ENCODE assay signal across 16 mouse cellular contexts in genomic region chr6:31627912-31628311, GRCm38 (mm10).
"Had no signal": no experiment of that assay in that cellular context is flagged by ENCODE, and none has a peak within 500 bp of the region (broad histone marks: within the 10 kb centered on the region; RNA-seq: fewer than 3 reads in every experiment).

No protein-coding gene starts in this region.

- DNase-seq: kidney, adult 8-10 months; liver; liver, embryonic 13.5 days; liver, postnatal 0 days; midbrain, embryonic 14.5 days; retina, postnatal 1 day; right cerebral cortex, postnatal 4 days; spleen, adult 18-20 months; thymus, postnatal 36 days had no signal

- H3K27me3 ChIP-seq: limb, embryonic 12.5 days; neural tube, embryonic 15.5 days had no signal

- ATAC-seq: inflammation-experienced regulatory T-cells, adult 6 months; intestine, postnatal 0 days; liver, postnatal 0 days had no signal

- H3K27ac ChIP-seq: layer of hippocampus, adult 2 months; limb, embryonic 12.5 days; liver, embryonic 13.5 days; midbrain, embryonic 10.5 days; neural tube, embryonic 15.5 days had no signal

- H3K9me3 ChIP-seq: limb, embryonic 12.5 days; liver, embryonic 13.5 days; midbrain, embryonic 10.5 days; neural tube, embryonic 15.5 days had no signal

- H3K36me3 ChIP-seq: limb, embryonic 12.5 days; liver, embryonic 13.5 days; midbrain, embryonic 10.5 days; neural tube, embryonic 15.5 days had no signal

- H3K4me3 ChIP-seq: layer of hippocampus, adult 2 months; limb, embryonic 12.5 days; liver, embryonic 13.5 days; midbrain, embryonic 10.5 days; myocyte; neural tube, embryonic 15.5 days had no signal

- H3K9ac ChIP-seq: limb, embryonic 12.5 days; liver, embryonic 13.5 days; liver, postnatal 0 days; neural tube, embryonic 15.5 days had no signal

- H3K4me1 ChIP-seq: limb, embryonic 12.5 days; neural tube, embryonic 15.5 days had no signal

- H3K4me2 ChIP-seq: limb, embryonic 12.5 days; liver, embryonic 13.5 days; neural tube, embryonic 15.5 days had no signal
